Mouse (Mus musculus): ENCODE data around the gene Sh3glb1.

- no peak for TF ChIP-seq POLR2A (IDR thresholded peaks at IDR 0.05; ENCODE audit: borderline replicate concordance, low read depth, low read length)
- no peak for TF ChIP-seq CTCF (IDR thresholded peaks at IDR 0.05; ENCODE audit: low read depth, low read length)
Observed at GRCm38 (mm10) chr3:144638110-144638509, 82.0 kb downstream of the Sh3glb1 start.
